Mouse (Mus musculus): ENCODE data around the gene Elobl. TPM values are rescaled to one million over a fixed set of nuclear protein-coding genes. Genes with fewer than 3 reads are reported as not detected.

Gene Elobl
- total RNA-seq (2023): not detected

GRCm38 (mm10) chr11:88966881-88967361, at the start of gene Elobl:
Gene Elobl (minus strand): TSS chr11:88966931.

GRCm38 (mm10) chr11:88998974-88999722, 32.4 kb upstream of the Elobl start, which contains the start of gene Trim25:
Gene Trim25 (plus strand): TSS chr11:88999376.

GRCm38 (mm10) chr11:88970202-88970732, 3.5 kb upstream of the Elobl start, which contains the start of gene Coil:
Gene Coil (plus strand): TSS chr11:88970252.

GRCm38 (mm10) chr11:88955217-88955969, 11.3 kb downstream of the Elobl start, which contains the start of gene Scpep1:
Gene Scpep1 (minus strand): TSS chr11:88955465.

Other genes starting within 250 kb of the Elobl start
- gene Msi2, start 248.4 kb downstream of the Elobl start, total RNA-seq (2023): 145 TPM
- 1.7 TPM for gene Akap1, start 102.3 kb downstream of the Elobl start, total RNA-seq (2023)
- 9.6 TPM for gene Scpep1, start 11.5 kb downstream of the Elobl start, total RNA-seq (2023)
- 18.4 TPM for gene Coil, start 3.3 kb upstream of the Elobl start, total RNA-seq (2023)
- gene Trim25, start 32.4 kb upstream of the Elobl start, total RNA-seq (2023): 92.0 TPM
- 19.2 TPM for gene Dgke, start 99.9 kb upstream of the Elobl start, total RNA-seq (2023)
- gene Gm525, start 106.9 kb upstream of the Elobl start, total RNA-seq (2023): not detected